Mouse (Mus musculus) ES-E14 (cell line): ENCODE measurements at regions not wholly inside any gene's neighbourhood (a gene's known extent, or its start where the extent isn't known, plus 50 kb on each side); places are given as distances from the start of the nearest gene placed in this dataset.

Experiments
- DNase-seq: peaks from one replicate; pipeline ENCODE4 v3.0.0-alpha.2; 2013; ENCODE audit warnings: low read depth, low spot score
- H3K27ac ChIP-seq: 2 replicates; pipeline ENCODE4 v1.5.1; 2012; ENCODE audit warnings: low read depth, mild to moderate bottlenecking, low read length, moderate library complexity, mixed read lengths; ENCODE audit not compliant: poor library complexity, insufficient read depth, severe bottlenecking
- H3K36me3 ChIP-seq: 2 replicates; pipeline ENCODE4 v1.6.1; 2012; ENCODE audit warnings: mild to moderate bottlenecking, low read length, moderate library complexity, mixed read lengths; ENCODE audit not compliant: control insufficient read depth, poor library complexity, insufficient read depth, severe bottlenecking
- H3K4me1 ChIP-seq, 2 experiments: fragments of 150-350 bp in 1 of 2; sonication (generic) in 1 of 2; 2 replicates each; pipeline ENCODE4 v1.6.1; 2012; ENCODE audit warnings: low read length in 2 of 2, mild to moderate bottlenecking in 1 of 2, mixed read lengths in 1 of 2; ENCODE audit not compliant: control insufficient read depth in 2 of 2, insufficient read depth in 2 of 2, poor library complexity in 1 of 2
- H3K4me3 ChIP-seq, 2 experiments: fragments of 150-350 bp in 1 of 2; sonication (generic) in 1 of 2; 2 replicates each; pipeline ENCODE4 v1.5.1; 2012; ENCODE audit warnings: low read length in 2 of 2, low read depth in 1 of 2, mild to moderate bottlenecking in 1 of 2, mixed read lengths in 1 of 2; ENCODE audit not compliant: insufficient read depth in 1 of 2, poor library complexity in 1 of 2, severe bottlenecking in 1 of 2
- H3K9ac ChIP-seq: 2 replicates; pipeline ENCODE4 v1.6.1; 2012; ENCODE audit warnings: low read depth, mild to moderate bottlenecking, low read length, mixed read lengths; ENCODE audit not compliant: poor library complexity, insufficient read depth, severe bottlenecking
- H3K9me3 ChIP-seq: fragments of 150-350 bp; sonication (generic); 2 replicates; pipeline ENCODE4 v1.6.1; 2012; ENCODE audit warnings: low read depth, mild to moderate bottlenecking, low read length; ENCODE audit not compliant: control insufficient read depth, insufficient read depth
- CHD2 ChIP-seq: IDR thresholded peaks from 2 replicates; pipeline ENCODE4 v1.6.1; 2014; ENCODE audit warnings: mild to moderate bottlenecking, low read depth, low read length, inconsistent platforms
- HCFC1 ChIP-seq: IDR thresholded peaks from 2 replicates; pipeline ENCODE4 v1.6.1; 2012; ENCODE audit warnings: low read length, inconsistent platforms, borderline replicate concordance; ENCODE audit not compliant: insufficient read depth
- MAFK ChIP-seq: IDR thresholded peaks from 2 replicates; pipeline ENCODE4 v1.6.1; 2014; ENCODE audit warnings: mild to moderate bottlenecking, low read depth, low read length, inconsistent platforms; ENCODE audit not compliant: insufficient read depth
- ZC3H11A ChIP-seq: IDR thresholded peaks from 2 replicates; pipeline ENCODE4 v1.6.1; 2012; ENCODE audit warnings: low read depth, mild to moderate bottlenecking, inconsistent platforms, low read length, borderline replicate concordance
- ZNF384 ChIP-seq: IDR thresholded peaks from 2 replicates; pipeline ENCODE4 v1.6.1; 2012; ENCODE audit warnings: low read depth, low read length, inconsistent platforms
- in situ Hi-C, 2 experiments: fragments of 600-800 bp; cut with MboI; formaldehyde crosslinking; loops; one replicate each; pipeline ENCODE4 v1.15.1; 2025; ENCODE audit warnings: low sequenced_read_pairs in 2 of 2, inconsistent platforms in 1 of 2; ENCODE audit not compliant: unreplicated experiment in 2 of 2

- Histone ChIP-seq H3K4me3 (no peak overlapping the region), H3K9me3 (no peaks in the 10 kb centered on the region), H3K9ac (no peak overlapping the region), H3K4me1 (no peaks in the 10 kb centered on the region), H3K36me3 (no peaks in the 10 kb centered on the region), H3K27ac (no peak overlapping the region)
- TF ChIP-seq CHD2 (no peak), HCFC1 (no peak), MAFK (no peak), ZNF384 (no peak), ZC3H11A (no peak)
- in situ Hi-C loops, result no loop called here
- no peak for DNase-seq
Measured at GRCm38 (mm10) chr2:74036043-74036442, 124.9 kb upstream of the Atp5g3 start.

- Histone ChIP-seq H3K36me3 (no peaks in the 10 kb centered on the region), H3K27ac (no peak overlapping the region), H3K4me1 (no peaks in the 10 kb centered on the region), H3K4me3 (no peak overlapping the region), H3K9me3 (no peaks in the 10 kb centered on the region), H3K9ac (no peak overlapping the region)
- DNase-seq, result no peak
- TF ChIP-seq ZC3H11A (no peak), MAFK (no peak), CHD2 (no peak), HCFC1 (no peak), ZNF384 (no peak)
- in situ Hi-C loops, result no loop called here
Measured at GRCm38 (mm10) chr2:74032177-74033021, 121.3 kb upstream of the Atp5g3 start.

- no peak for DNase-seq
- H3K36me3 ChIP-seq, result no peaks in the 10 kb centered on the region
- no peaks in the 10 kb centered on the region for H3K4me1 ChIP-seq
- H3K9me3 ChIP-seq, result no peaks in the 10 kb centered on the region
- in situ Hi-C loops, result no loop called here
- TF ChIP-seq ZC3H11A, result no peak
- no peak for TF ChIP-seq ZNF384
- no peak for TF ChIP-seq MAFK
- TF ChIP-seq HCFC1, result no peak
- no peak overlapping the region for H3K27ac ChIP-seq
- H3K4me3 ChIP-seq, result no peak overlapping the region
- H3K9ac ChIP-seq, result no peak overlapping the region
Measured at GRCm38 (mm10) chr2:74029938-74030337, 118.8 kb upstream of the Atp5g3 start.

- no peak for DNase-seq
Measured at GRCm38 (mm10) chr2:74027404-74028104, 116.4 kb upstream of the Atp5g3 start.

More at GRCm38 (mm10) chr2:74027404-74028104, 116.4 kb upstream of the Atp5g3 start:
- no peaks in the 10 kb centered on the region for H3K9me3 ChIP-seq
- H3K4me3 ChIP-seq, result no peak overlapping the region
- no peaks in the 10 kb centered on the region for H3K36me3 ChIP-seq
- no peak overlapping the region for H3K27ac ChIP-seq
- no peaks in the 10 kb centered on the region for H3K4me1 ChIP-seq
- TF ChIP-seq HCFC1, result no peak
- no peak for TF ChIP-seq CHD2
- TF ChIP-seq ZC3H11A, result no peak
- TF ChIP-seq MAFK, result no peak
- no peak for TF ChIP-seq ZNF384
- in situ Hi-C loops, result no loop called here
- H3K9ac ChIP-seq, result no peak overlapping the region
